Mouse (Mus musculus): Measurements from ENCODE around the gene Lrfn2.

Gene Lrfn2

GRCm38 (mm10) chr17:48931621-48932405, at the start of gene Lrfn2:
Gene Lrfn2, plus strand, starts transcription at chr17:48932379.
- DNase-seq (ENCODE audit: low read depth), result peak; percentile 30

DNA sequence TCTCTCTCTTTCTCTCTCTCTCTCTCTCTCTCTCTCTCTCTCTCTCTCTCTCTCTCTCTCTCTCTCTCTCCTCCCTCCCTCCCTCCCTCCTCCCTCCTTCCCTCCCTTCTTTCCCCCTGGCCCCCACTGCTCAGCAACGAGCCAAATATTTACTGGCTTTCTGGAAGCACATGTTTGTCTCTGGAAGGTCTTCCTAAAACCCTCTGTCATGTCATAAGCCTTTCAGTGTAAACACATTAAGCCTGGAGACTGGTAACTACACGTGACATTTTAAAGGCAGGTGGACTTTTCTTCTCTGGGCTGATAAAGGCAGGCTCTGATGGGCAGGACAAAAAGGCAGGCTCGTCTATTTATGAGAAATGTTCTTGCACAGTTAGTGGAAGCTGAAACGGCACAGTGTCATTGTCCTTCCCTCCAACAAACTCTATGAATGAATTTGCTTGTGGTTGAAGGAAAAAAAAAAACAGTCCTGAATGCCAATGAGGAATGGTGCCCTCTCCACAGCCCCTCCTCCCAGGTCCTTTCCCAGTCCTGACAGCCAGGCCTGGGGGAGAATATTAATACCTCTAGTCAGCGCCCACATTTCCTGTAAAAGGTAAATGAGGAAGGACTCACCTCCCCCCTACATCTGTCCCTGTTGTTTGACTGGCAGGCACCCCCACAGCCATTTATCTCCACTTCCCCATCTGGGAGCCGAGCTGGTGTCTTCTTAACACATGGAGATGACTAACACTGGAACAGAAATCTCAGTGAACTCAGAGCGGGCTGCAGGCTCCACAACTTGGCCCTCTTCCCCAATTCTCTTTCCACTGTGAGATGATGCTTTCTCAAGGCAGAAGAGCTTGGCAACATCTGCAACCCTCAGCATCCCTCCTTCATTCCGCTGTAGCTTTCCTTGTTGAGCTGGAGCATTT, 44.5 kb upstream of the Lrfn2 start:
- no peak for DNase-seq (ENCODE audit: low read depth)

- no peak for DNase-seq (ENCODE audit: low read depth)
These were observed 26.7 kb upstream of the Lrfn2 start for GRCm38 (mm10) chr17:48905286-48906040.

DNA sequence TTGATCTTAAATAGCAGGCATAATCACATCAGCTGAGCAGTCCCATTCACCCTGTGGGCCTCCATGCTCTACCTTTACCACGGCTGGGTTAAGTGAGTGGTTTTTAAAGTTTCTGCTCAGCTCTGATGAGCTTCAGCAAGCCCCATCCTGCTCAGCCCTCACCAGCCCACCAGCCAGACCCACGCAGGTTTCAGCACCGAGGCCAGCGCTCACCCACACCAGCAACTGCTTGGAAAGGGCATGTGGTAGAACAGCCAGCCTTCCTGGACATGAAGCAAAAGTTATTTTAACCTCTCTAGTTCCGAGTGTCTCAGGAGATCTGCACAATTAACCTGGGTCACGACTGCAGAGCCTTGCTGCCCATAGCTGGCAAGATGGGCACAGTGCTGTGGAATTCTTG, 18.7 kb upstream of the Lrfn2 start:
- no peak for DNase-seq (ENCODE audit: low read depth)

- no peak for DNase-seq (ENCODE audit: low read depth)
These were observed 14.8 kb upstream of the Lrfn2 start for GRCm38 (mm10) chr17:48917411-48917810.

GRCm38 (mm10) chr17:48918458-48918857, 13.7 kb upstream of the Lrfn2 start:
- no peak for DNase-seq (ENCODE audit: low read depth)

GRCm38 (mm10) chr17:48922905-48923304, 9.3 kb upstream of the Lrfn2 start:
- DNase-seq (ENCODE audit: low read depth), result no peak

DNA sequence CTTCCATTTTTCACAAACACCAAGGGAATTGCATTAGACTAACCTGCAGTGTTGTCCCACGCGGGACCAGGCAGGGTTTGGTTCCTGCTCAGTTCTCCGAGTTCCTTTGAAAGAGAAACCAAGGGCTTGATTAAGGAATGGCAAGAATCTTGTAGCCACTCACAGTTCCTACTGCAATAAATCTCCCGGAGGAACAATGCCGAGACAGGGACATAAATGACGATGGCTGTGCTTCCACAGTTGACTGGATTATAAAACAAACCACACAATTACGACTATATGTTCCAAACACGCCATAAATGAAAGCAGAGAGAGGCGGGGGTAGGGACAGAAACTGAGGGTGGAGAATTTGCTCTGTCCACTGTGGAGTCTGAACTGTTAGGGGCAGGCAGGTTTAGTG, 6.8 kb upstream of the Lrfn2 start:
- no peak for DNase-seq (ENCODE audit: low read depth)

GRCm38 (mm10) chr17:48930994-48931393, 1.2 kb upstream of the Lrfn2 start:
- DNase-seq (ENCODE audit: low read depth), result no peak

GRCm38 (mm10) chr17:48932406-48932906, 277 bp downstream of the Lrfn2 start:
- no peak for DNase-seq (ENCODE audit: low read depth)

GRCm38 (mm10) chr17:48932916-48933315, 737 bp downstream of the Lrfn2 start:
- no peak for DNase-seq (ENCODE audit: low read depth)

- DNase-seq (ENCODE audit: low read depth), result no peak
These were observed 3.0 kb downstream of the Lrfn2 start for GRCm38 (mm10) chr17:48935201-48935600.

DNA sequence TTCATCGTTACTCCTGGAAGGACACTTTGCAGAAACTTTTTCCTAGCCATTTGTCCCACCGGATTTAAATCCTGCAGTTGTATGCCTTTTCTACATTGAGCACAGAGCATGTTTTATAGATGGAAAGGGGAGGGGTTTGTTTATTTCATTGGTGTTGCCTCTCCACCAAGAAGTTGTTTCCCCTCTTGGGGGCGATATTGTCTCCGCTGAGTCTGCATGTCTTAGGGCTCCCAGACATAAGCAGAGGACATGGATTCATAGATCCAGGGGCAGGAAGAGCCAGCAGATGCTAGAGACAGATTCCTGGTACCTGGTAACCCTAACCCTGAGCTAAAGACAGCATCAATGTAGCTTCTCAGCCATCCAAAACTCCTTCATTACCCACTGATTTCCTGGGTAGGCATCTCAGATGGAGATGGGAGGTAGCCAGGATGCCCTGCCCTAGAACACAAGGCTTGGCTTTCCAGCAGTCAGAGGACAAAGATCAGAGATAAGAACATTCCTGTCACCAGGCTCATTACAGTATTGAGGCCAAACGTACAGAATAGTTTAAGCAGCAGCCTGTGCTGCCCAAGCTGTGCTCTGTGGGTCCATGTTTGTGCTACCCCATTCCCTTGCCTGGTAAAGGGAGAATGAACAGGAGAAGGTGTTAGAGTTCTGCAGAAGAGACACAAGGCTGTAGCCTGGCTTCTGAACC, 4.4 kb downstream of the Lrfn2 start:
- DNase-seq (ENCODE audit: low read depth), result no peak

DNA sequence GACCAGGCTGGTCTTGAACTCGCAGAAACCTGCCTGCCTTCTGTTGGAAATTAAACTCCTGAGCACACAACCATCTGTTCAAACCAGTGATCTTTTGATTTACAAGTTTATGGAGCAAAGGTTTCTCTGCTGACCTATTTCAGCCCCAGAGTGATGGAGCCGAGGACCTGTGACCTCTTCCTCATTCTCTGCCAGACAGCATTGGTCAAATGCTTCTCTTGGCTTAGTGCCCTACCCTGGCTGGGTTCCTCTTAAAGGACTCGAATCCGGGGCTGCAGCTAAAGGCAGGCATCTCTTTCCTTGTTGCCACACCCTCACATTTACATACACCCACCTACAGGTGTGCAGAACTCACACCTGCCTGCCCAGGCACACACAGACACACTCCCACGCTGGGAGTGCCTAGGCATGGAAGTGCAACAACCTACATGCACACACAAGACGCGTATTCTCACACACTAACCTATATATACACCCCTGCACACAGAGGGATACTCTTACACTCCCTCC, 6.6 kb downstream of the Lrfn2 start:
- no peak for DNase-seq (ENCODE audit: low read depth)

- no peak for DNase-seq (ENCODE audit: low read depth)
These were observed 14.1 kb downstream of the Lrfn2 start for GRCm38 (mm10) chr17:48946315-48946714.

GRCm38 (mm10) chr17:48946765-48947164, 14.6 kb downstream of the Lrfn2 start:
- DNase-seq (ENCODE audit: low read depth), result no peak

DNA sequence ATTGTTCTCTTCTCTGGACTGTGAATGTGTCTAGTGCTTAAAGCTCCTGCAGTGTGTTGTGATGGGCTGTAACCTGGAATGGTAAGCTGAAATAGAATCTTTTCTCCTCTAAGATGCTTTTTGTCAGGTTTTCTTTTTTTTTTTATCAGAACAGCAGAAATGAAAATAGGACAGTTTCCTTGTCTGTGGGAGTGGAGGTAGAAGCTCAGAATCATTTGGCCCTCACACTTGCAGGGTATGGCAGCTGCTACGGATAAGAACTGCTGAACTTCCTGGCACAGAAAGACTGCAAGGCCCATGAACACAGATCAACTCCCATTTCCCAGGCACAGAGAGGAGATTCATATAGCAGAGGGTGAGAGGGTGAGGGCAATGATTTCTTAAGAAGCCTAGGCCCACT, 19.1 kb downstream of the Lrfn2 start:
- DNase-seq (ENCODE audit: low read depth), result no peak

DNA sequence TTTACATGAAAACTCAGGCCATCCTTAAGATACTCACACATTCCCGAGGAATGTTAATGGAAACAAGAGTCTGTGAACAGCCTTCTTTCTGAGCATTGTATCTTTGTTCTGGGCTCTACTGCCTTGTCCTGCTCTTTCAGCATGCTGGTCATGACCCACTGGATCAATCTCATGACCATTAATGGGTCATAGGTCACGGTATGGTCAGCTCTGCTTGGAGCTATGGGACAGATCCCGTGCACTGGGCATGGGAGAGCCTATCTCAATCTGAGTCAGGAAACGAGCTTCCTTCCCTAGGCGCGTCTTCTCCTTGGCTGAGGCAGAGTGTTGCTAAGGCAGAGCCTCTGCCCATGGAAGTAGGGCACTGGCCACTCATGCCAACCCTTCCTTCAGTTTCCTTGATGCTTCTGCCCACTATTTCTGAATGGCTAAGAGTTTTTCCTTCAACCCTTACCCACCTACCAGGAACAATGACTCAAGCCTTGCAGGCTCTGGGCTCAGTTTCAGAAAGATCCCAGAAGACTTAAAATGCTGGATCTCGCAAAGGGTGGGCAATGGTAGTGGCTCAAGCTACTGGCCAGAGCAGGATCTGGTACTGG, 24.0 kb downstream of the Lrfn2 start:
- no peak for DNase-seq (ENCODE audit: low read depth)

GRCm38 (mm10) chr17:48960161-48960698, 28.1 kb downstream of the Lrfn2 start:
- DNase-seq (ENCODE audit: low read depth), result no peak

GRCm38 (mm10) chr17:48962646-48963045, 30.5 kb downstream of the Lrfn2 start:
- DNase-seq (ENCODE audit: low read depth), result no peak

- DNase-seq (ENCODE audit: low read depth), result no peak
These were observed 31.6 kb downstream of the Lrfn2 start for GRCm38 (mm10) chr17:48963740-48964139.
